Mouse (Mus musculus): ENCODE results near the gene Trpm8.

Trpm8 gene

DNA sequence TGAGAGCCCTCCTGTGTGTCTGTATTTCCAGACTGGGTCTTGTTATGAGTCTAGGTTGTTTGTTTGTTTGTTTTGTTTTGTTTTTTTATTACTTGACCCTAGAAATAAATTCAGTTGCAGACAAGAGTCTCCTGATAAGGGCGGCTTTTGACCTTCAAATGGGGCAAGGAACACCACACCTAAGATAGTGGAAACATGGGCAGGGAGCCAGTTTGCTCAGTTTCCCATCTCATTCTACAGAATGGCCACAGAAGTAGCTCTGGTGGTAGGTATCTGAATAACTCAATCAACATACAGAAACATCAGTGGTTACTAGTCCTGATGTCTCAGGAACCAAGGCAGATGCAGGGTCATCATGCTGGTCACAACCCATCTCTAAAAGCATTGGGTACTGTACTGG lies 17.2 kb downstream of the Trpm8 start:
- TF ChIP-seq GATA4 (IDR thresholded peaks at IDR 0.05; ENCODE audit: insufficient replicate concordance, low read length) = no peak

DNA sequence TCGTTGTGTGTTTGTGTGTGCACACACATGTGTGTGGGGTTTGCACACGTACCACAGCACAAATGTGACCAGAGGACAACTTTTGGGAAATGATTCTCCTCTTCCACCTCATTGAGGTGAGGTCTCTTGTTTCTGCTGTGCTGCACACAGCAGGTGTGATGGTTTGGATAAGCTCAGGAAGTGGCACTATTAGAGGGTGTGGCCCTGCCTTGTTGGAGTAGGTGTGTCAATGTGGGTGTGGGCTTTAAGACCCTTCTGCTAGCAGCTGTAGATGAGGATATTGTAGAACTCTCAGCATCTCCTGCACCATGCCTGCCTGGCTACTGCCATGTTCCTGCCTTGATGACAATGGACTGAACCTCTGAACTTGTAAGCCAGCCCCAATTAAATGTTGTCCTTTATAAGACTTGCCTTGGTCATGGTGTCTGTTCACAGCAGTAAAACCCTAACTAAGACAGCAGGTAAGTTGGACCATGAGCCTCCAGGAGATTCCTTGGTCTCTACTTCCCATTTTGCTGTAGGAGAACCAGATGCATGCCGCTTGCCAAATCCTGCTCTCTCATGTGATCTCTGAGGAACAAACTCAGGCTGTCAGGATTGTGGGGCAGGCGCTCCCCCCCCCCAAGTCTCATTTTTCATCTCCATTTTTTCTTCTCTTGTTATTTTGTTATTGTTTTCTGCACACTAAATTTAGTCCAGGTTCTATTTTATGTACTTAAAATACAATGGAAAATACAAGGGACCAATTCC lies 18.9 kb downstream of the Trpm8 start:
- TF ChIP-seq GATA4 (IDR thresholded peaks at IDR 0.05; ENCODE audit: insufficient replicate concordance, low read length) = no peak

DNA sequence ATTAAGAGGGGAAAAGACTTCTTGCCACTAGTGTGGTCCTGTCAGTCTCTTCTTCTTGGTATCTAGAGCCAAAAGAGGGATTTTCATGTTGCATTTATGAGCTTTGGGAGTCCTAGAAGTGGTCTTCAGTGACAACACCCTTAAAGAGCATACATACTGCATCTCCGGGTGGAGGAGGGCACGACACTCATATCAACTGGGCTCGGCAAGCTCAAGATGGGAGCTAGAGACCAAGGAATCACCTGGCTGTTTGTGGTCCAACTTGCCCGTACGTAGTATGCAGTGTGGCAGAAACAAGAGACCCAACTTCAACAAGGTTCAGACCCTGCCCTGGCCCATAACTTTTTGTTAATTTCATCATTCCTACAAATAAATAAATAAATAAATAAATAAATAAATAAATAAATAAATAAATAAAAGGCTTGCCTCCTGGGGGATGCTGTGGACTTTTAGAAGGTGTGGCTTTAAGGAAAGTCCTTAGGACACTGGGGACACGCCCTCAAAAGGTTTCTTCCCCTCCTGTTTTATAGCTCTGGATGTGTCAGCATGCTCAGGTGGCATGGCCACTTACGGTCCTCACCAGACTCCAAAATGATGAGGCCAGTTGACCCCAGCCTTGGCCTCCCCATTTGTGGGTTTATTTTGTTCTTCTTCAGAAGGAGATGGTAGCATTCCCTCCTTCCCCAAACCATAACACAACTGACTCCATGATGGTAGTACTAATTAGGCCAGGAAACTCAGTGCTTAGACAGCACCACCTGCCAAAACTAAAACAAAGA lies 20.2 kb downstream of the Trpm8 start:
- TF ChIP-seq GATA4 (IDR thresholded peaks at IDR 0.05; ENCODE audit: insufficient replicate concordance, low read length) = no peak

DNA sequence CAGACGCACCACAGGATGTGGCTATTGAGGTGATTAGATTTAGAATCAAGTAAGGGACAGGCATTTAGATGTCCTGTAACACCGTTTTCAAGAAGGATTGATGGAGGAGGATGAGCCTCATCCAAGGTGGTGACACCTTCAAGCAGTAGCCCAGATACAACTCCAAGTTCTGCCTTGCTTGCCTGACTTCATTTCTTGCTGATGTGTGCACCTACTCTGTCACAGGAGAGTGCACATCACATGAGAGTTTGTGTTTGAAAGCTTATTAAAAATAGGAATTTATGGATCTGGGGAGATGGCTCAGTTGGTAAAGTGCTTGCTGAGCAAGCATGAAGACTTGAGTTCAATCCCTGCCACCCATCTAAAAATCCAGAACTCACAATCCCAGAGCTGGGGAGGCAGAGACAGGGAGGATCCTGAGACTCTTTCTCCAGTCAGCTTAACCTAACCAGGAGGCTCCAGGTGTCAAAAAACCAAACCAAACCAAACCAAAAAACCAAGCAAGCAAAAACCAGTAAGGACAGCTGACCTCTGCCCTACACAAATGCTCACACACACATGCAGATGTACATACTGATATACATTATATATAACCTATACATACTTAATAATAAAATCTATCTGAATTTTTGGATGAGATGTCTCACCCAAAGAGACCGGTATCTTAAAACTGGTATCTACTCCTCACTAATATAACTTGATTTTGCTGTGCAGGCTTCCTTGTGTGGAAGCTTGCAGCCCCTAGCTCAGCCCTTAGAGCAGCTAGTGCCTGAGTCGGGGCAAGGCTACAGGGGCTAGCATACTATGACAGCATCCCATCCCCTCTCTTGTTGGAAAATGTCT lies 21.4 kb downstream of the Trpm8 start:
- TF ChIP-seq GATA4 (IDR thresholded peaks at IDR 0.05; ENCODE audit: insufficient replicate concordance, low read length) = no peak

DNA sequence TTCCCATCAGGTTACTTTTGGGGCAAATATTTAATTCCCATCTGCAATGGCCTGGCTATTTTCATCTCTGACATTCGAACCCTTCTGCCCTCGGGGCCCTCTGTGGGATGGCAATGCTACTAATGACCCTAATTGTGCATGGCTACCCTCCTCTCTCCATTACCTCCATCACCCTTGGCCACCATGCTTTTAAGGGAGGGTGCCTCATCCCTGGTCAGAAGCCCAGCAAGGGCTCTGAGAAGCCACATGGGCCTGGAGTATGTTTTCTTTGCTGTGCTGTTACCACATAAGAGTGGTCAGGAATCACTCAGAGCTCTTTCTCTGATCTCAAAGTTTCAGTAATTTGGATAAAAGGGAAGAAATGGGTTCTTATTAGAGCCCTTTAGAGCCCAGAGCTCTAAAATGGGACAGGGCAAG lies 22.1 kb downstream of the Trpm8 start:
- TF ChIP-seq GATA4 (IDR thresholded peaks at IDR 0.05; ENCODE audit: insufficient replicate concordance, low read length) = no peak

DNA sequence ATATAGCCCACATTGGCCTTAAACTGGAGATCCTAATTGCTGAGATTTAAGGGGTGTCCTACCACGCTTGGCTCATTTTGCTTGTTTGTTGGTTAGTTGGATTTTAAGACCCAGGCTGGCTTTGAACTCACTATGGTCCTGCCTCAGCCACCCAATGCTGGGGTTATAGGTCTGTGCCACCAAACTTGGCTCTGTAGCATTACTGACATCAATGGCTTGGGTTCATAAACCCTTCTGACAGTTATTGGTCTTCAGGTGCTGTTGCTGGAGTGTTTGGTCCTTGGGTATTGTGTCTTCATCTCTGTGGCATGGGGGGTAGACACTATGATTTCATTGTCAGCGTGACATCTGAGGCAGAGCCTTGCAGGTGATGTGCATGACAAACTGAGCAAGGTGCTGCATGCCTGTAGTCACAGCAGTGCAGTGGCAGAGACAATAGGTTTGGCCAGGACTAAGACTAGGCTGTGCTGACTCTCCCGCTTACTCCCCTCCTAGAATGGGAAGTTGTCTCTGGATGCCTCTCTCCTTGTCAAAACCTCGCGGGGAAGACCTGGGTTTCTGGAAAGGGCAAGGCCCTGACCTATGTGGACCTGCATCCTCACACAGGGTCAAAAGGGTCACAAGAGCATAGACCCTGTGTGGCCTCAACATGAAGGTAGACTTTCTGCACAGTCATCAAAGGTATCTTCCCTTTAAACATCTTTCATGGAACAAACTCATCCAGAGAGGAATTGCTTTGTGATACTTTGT lies 23.0 kb downstream of the Trpm8 start:
- no peak for TF ChIP-seq GATA4 (IDR thresholded peaks at IDR 0.05; ENCODE audit: insufficient replicate concordance, low read length)

DNA sequence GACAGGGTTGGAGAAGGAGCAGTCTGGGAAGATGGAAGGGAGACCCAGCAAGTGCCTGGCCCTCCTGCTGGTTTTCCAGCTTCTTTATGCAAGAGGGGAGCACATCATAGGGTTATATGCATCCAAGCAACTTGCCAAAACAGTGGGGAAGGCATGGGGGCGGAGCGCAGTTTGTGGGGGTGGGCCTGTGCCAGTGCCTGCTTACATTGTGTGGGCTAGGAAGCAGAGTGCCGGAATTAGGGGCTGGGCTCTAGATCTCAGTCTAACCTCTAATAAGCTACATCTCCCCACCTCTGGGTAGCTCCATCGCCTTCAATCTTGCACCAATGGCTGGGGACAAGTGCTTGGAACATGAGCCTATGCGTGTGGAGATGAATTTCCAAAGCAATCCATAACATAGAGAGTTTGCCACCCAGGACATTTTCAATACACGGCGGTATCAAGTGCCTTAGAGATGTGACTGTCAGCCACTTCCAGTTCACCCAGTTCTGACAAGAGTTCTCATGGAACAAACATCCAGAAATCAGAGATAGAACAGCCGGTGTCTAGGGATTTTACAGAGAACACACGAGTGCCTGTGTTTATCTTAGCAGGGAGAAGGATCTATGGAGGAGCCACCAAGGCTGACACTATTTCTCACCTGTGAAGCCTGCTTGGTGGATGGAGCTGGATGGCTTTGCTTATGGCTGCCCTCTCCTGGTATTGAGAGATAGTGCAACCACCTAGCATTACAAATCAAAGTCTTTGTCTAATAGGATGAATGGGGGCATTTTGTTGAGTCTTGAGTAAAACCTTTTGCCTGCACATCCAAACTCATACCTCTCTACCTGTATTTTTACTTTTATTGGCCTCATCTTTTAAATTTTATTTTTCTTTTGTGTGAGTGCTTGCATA lies 23.9 kb downstream of the Trpm8 start:
- no peak for TF ChIP-seq GATA4 (IDR thresholded peaks at IDR 0.05; ENCODE audit: insufficient replicate concordance, low read length)

DNA sequence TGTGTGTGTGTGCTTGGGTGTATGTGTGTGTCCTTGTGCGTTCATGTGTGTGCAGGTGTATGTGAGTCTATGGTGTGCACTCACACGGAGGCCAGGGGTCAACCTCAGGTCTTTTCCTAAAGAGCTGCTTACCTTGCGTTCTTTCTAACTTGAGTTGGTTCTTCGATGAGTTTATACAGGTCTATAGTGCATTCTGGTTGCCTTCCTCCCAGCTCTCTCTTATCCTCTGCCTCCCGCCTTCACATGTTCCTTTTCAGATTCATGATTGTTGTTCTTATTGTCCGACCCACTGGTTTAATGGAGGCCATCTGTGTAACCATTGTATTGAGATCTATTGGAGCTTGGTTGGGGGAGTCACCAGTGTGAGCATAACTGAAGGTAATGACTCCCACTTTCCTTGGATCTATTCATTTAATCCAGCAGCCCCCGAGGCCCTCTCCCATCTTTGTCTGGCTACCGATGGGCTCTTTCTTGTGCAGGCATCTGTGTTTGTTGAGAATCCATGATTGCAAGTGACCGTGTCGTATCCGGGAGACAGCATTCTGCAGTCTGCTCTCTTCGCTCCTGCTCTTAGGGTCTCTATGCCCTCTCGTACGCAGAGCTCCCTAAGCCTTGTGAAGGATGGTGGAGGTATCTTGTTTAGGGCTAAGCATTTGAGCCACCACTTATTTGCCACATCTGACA lies 24.7 kb downstream of the Trpm8 start:
- no peak for TF ChIP-seq GATA4 (IDR thresholded peaks at IDR 0.05; ENCODE audit: insufficient replicate concordance, low read length)

DNA sequence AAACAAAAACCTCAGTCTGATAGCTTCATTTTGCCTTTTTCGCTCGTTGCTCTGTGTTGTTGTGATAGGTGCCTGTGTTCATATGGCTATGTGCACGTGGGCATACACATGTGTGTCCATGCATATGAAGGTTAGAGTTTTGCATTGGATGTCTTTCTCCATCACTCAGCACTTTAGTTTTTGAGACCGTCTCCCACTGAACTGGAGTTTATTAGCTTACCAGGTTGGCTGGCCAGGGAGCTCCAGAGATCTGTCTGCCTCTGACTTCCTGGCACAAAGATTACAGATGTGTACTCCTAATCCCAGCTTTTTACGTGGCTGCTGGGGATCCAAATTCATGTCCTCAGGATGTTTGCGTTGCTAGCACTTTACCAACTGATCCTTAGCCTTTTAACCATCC lies 26.3 kb downstream of the Trpm8 start:
- TF ChIP-seq GATA4 (IDR thresholded peaks at IDR 0.05; ENCODE audit: insufficient replicate concordance, low read length) = no peak

DNA sequence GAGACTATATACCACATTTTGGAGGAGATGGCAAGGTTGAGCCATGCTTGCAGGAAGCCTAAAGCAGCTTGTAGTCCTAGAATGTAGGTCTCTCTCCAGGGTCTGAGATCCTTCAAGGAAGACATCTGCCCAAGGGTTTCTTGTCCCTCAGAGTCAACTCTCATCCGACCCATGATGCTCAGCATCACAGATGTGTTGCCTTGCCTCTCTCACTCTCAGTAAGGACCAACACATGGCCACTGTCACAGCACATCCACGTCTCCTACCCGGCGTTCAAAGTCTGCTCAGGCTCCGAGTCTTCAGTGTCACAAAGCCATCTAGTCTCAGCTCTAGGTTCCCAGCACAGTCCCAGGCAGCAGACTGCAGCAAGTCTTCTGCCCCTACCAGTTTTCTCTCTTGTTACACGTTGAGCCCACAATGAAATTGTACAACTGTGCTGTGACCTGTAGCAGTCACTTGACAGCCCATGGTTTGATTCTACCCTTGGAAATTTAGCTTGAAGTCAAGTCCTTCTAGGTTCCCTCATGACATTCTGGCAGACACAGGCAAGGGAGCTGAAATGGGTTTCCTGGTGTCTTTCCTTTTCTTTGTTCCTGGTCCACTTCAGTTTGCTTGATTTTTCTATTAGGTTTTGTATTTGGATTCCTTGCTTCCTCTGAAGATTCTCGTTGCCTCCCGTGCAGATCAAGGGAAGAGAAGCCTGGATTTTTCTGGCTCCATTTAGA lies 27.0 kb downstream of the Trpm8 start:
- TF ChIP-seq GATA4 (IDR thresholded peaks at IDR 0.05; ENCODE audit: insufficient replicate concordance, low read length) = no peak

DNA sequence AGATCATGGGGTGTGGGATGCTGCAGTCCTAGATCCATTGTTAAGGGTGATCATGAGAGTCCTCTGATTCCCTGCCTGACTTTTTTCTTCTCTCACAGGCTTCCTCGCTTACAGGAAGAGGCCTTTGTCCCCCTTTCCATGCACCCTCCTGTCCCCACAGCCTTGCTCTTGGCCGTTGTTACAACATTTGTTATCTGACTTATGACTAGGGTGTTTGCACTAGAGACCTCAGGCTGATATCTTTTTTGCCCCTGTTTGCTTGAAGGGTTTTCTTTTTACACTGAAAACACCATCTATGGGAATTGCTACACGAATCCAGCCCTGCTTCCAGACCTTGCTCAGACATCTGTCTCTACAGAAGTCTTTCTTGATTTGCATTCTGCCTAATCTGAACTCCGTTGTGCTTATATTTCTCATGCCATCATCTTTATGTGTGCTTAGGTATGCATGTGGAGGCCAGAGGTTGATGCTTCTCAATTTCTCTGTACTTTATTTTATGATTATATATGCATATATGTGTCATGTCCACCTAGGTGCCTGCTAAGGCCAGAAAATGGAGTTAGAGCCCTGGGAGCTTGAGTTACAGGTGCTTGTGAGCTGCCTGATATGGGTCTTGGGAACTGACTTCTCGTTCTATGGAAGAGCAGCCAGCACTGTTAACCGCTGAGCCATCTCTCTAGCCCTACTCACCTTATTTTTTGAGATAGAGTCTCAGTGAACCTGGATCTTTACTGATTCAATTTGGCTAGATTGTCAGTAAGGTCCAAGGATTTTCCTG lies 27.7 kb downstream of the Trpm8 start:
- TF ChIP-seq GATA4 (IDR thresholded peaks at IDR 0.05; ENCODE audit: insufficient replicate concordance, low read length) = no peak

DNA sequence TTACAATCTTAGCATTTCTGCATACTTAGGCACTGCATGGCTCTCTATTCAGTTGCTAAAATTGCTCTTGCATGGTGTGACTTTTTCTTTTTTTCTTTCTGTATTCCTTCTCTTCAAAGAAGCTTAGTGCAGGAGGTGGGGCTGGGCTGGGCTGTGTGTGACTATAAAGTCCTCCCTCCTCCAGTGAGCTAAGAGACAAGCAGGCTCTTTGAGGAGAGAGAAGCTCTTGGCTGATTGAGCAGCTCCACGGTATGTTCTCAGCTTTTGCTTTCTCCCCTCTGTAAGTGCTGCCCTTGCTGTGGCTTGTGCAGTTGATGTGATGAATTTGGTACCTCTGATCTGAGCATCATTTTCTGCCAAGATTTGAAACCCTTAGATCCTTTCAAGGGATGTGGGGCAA lies 29.1 kb downstream of the Trpm8 start:
- TF ChIP-seq GATA4 (IDR thresholded peaks at IDR 0.05; ENCODE audit: insufficient replicate concordance, low read length) = no peak
